Mouse (Mus musculus) lung, adult 2 months (tissue): Measurements from ENCODE around the gene Kdm8.

Experiments
- CTCF ChIP-seq: fragments of 200-500 bp; IDR thresholded peaks from 2 replicates; pipeline ENCODE4 v1.5.1; 2011; ENCODE audit warnings: mild to moderate bottlenecking, low read length, control low read depth; ENCODE audit not compliant: insufficient read depth
- POLR2A ChIP-seq: fragments of 200-500 bp; IDR thresholded peaks from 2 replicates; pipeline ENCODE4 v1.6.1; 2011; ENCODE audit warnings: low read depth, mild to moderate bottlenecking, control low read depth, low read length, borderline replicate concordance; ENCODE audit errors: extremely low read depth

GRCm38 (mm10) chr7:125434666-125435290 lies 9.7 kb upstream of the Kdm8 start:
- TF ChIP-seq CTCF (no peak), POLR2A (no peak)
